Mouse (Mus musculus): Measurements from ENCODE around the gene Gm13103.
"Not testable (repeated sequence)": the region's sequence is repeated elsewhere in the genome, so short reads cannot be mapped to it uniquely, and the experiment has no call there.

Gene Gm13103

DNA sequence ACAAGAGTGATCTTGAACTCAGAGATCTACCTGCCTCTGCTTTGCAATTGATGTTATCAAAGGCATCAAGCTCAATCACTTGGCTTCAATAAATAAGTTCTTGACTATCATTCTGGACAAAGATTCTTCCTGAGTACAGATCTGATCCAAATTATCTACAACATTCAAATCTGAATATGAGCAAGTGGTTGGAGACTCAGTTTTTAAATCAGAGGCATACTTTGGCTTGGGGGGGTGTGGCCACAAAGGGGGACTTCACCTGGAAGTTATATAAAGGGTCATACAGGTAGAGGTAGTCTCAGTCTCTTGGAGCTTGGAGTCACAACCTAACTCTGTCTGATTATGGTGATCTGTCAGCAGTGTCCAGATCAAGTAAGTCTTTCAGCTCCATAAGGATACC lies at the start of gene Gm13103:
Gene Gm13103 (plus strand): TSS at position 301 of the 400 bp plus-strand sequence.
- not testable (repeated sequence) for DNase-seq

DNA sequence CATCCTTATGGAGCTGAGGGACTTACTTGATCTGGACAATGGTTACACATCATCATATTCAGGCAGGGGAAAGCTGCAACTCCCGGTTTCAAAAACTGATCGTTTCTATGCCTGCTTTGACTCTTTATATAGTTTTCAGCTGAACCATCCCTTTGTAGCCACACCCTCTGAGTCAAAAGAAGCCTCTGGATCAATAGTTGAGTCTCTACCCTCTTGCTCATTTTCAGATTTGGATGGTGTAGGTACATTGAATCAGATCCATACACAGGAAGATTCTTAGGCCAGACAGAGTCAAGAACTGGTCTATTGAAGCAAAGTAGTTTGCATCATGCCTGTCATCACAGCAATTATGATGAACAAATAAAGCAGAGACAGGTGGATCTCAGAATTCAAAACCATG lies 30.3 kb upstream of the Gm13103 start, which contains the start of gene Gm13084:
Gene Gm13084 (minus strand): TSS at position 101 of the 400 bp plus-strand sequence.
- DNase-seq = no peak

DNA sequence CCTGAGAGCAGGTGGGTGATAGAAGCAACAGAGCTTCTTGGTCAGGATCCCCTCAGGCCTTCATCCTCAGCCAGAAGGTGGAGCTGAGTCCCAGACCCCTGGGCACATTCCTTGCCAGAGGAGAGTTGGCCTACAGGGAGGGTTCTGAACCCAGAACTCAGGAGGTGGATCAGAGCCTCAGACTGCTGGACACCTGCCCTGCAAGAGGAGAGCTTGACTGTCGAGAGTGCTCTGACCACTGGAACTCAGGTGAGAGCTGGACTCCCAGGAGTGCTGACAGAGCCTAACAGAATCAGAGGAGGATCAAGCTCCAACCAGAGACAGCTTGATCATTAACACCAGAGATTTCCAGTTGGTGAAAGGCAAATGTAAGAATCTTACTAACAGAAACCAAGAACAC lies 36.1 kb downstream of the Gm13103 start:
- DNase-seq = not testable (repeated sequence)

DNA sequence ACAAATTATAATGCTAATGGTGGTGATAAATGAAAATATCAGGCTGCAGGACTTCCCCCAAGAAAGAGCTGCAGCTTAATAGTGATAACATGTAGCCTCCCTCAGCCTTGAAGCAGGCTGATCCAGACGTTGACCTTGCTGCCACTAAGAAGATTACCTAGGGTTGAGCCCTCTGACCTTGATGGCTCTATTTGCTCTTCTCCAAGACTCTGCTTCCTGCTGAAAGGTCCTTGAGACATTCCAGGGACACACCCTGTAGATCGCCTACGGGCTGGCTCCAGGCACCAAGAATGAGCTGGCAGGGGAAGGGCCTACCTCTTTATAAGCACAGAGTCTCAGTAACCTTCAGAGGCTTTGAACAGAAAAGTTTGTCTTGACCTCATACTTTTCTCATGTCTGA lies 48.1 kb downstream of the Gm13103 start:
- not testable (repeated sequence) for DNase-seq

GRCm38 (mm10) chr4:143900280-143900679 lies 54.0 kb downstream of the Gm13103 start, which contains the start of gene Pramef6:
TSS of gene Pramef6 (minus strand) at chr4:143900380.
- DNase-seq = not testable (repeated sequence)
